Mouse (Mus musculus): Measurements from ENCODE around the gene Map3k13. TPM values are rescaled to one million over a fixed set of nuclear protein-coding genes. Genes with fewer than 3 reads are reported as not detected.
A peak's percentile ranks its signal among the peaks of the same experiment; 100 is the strongest.

The Map3k13 gene
- 5.1 and 6.2 TPM in 2 replicates for polyA plus RNA-seq (2015; fragmentation: Nextera tagmentation; extraction: Ambion mirVana)

DNA sequence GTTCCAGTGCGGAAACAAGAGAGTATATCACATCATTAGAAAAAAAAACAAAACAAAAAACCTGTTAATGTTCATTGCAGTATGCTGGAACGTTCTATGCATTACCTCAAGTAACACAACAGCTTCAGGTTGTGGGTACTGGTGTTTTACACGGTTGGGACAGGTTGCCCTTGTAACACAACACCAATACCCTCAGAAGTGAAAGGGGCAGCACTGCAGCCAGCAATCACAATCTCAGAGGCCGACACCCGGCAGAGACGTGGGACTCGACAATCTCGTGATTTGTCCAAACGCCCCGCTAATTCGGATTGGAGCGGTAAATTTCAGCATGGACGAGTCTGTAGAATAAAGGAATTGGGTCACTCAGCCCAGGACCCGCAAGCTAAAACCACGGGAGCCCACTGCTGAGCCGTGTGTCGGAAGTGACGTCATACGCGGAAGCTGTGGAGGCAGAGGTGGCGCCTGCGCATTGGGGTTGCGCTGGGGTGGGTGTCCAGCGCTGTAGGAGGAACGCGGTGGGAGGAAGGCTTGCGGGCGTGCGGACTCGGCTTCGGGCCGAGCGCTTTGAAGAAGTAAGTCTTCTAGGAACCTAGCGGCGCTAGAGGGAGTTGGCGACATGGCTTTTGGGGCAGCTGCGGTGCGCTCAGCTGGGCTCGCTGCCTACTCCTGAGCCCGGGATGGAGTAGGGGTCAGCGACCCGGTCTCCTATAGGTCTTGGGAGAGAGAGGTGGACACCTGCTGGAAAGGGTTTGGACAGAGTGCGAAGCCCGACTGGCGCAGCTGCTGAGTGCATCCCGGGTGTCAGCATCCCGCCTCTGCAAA, at the start of gene Map3k13:
TSS of gene Map3k13 (plus strand) at position 472 of the 822 bp plus-strand sequence.
- Histone ChIP-seq H3K4me2 (ENCODE audit: low read length) (peak within 1 kb of the TSS; percentile 83), H3K9me3 (ENCODE audit: control insufficient read depth, low read length) (no peaks in the 10 kb centered on the region), H3K27me3 (replicated peaks; ENCODE audit: control insufficient read depth, insufficient read depth, low read length) (no peaks in the 10 kb centered on the region), H3K36me3 (ENCODE audit: control insufficient read depth, insufficient read depth, low read length) (peaks cover under 1% of the 10 kb centered on the region; the same call in 1 of the 2 replicates), H3K4me3 (ENCODE audit: low read length) (peak within 1 kb of the TSS; percentile 97), H3K4me1 (ENCODE audit: control insufficient read depth, insufficient read depth, low read depth, low read length) (peaks cover 11% of the 10 kb centered on the region), H3K9ac (ENCODE audit: low read depth, low read length) (peak within 1 kb of the TSS; percentile 90), H3K27ac (ENCODE audit: low read depth, low read length) (peak within 1 kb of the TSS; percentile 91)
- ATAC-seq: peak; percentile 99
- WGBS: 2% methylated on average over 46 of the region's 47 CpGs

DNA sequence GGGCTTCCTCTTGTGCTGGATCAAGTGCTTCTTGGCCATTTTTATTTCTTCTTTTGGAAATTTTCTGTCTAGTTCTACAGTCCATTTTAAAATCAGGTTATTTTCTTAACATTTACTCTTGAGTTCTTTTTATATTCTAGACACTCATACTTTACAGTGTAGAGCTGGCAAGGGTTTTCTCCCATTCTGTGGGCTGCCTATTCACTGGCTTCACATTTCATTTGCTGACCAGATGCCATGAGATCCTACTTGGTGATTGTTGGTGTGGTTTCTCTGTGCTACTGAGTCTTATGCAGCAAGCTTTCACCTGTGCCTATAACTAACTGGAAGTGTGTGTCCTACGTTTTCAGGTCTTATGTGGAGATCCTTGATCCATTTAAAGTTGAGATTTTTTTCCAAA, 35.7 kb upstream of the Map3k13 start:
- Histone ChIP-seq H3K9ac (ENCODE audit: low read depth, low read length) (no peak overlapping the region), H3K4me1 (ENCODE audit: control insufficient read depth, insufficient read depth, low read depth, low read length) (no peaks in the 10 kb centered on the region), H3K4me3 (ENCODE audit: low read length) (no peak overlapping the region), H3K9me3 (ENCODE audit: control insufficient read depth, low read length) (0 out of 2 replicates have a peak, but pooled peaks cover 2% of the 10 kb centered on the region), H3K36me3 (ENCODE audit: control insufficient read depth, insufficient read depth, low read length) (peaks cover 4% of the 10 kb centered on the region; the same call in 1 of the 2 replicates), H3K4me2 (ENCODE audit: low read length) (no peak overlapping the region), H3K27me3 (replicated peaks; ENCODE audit: control insufficient read depth, insufficient read depth, low read length) (no peaks in the 10 kb centered on the region), H3K27ac (ENCODE audit: low read depth, low read length) (no peak overlapping the region)
- ATAC-seq: no peak
- WGBS: 85% methylated on average over 1 of the region's 1 CpGs

DNA sequence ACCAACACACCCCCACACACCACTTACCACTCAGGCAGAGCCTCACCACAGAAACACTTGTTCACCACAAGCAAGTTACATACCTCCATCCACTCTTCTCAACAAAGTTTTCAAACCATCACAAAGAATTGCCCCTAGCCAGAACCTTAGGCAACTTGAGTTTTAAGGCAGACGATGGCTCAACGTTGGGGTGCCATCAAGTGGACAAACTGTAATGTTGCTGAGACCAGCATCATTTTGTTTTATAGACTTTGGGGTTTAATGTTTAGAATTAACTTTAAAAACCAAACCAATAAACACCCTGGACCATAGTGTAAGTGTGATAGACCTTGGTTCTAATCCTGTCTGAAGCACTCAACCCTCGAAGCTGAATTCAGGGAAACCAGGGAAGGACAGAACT, 25.9 kb upstream of the Map3k13 start:
- WGBS: 82% methylated on average over 3 of the region's 3 CpGs

DNA sequence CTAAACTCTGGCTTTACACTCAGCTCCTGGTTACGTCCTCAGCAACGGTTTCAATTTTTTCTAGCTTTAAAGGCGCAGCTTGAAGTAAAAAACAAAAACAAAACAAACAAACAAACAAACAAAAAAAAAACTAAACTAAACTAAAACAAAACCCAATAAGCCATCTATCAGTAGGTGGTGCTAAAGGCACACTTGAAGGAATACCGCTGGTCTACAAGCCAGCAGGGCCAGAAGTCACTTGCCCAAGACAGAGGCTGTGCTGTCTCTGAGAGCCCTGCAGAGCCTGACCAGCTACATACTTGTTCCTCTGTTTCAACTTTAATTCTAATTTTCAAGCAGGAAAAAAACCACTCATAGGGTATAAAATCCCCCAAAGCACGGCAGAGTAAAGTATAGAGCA, 24.5 kb upstream of the Map3k13 start:
- Histone ChIP-seq H3K36me3 (ENCODE audit: control insufficient read depth, insufficient read depth, low read length) (no peaks in the 10 kb centered on the region), H3K4me3 (ENCODE audit: low read length) (no peak overlapping the region), H3K27me3 (replicated peaks; ENCODE audit: control insufficient read depth, insufficient read depth, low read length) (no peaks in the 10 kb centered on the region), H3K4me2 (ENCODE audit: low read length) (no peak overlapping the region), H3K9ac (ENCODE audit: low read depth, low read length) (no peak overlapping the region), H3K9me3 (ENCODE audit: control insufficient read depth, low read length) (no peaks in the 10 kb centered on the region), H3K4me1 (ENCODE audit: control insufficient read depth, insufficient read depth, low read depth, low read length) (no peaks in the 10 kb centered on the region), H3K27ac (ENCODE audit: low read depth, low read length) (no peak overlapping the region)
- WGBS: 75% methylated on average over 5 of the region's 5 CpGs
- no peak for ATAC-seq

More for the DNA sequence above, 25.9 kb upstream of the Map3k13 start:
- ATAC-seq: no peak
- no peaks in the 10 kb centered on the region for H3K9me3 ChIP-seq (ENCODE audit: control insufficient read depth, low read length)
- H3K27me3 ChIP-seq (replicated peaks; ENCODE audit: control insufficient read depth, insufficient read depth, low read length): no peaks in the 10 kb centered on the region
- no peak overlapping the region for H3K4me2 ChIP-seq (ENCODE audit: low read length)
- no peaks in the 10 kb centered on the region for H3K36me3 ChIP-seq (ENCODE audit: control insufficient read depth, insufficient read depth, low read length)
- no peak overlapping the region for H3K9ac ChIP-seq (ENCODE audit: low read depth, low read length)
- H3K27ac ChIP-seq (ENCODE audit: low read depth, low read length): no peak overlapping the region
- H3K4me3 ChIP-seq (ENCODE audit: low read length): no peak overlapping the region
- no peaks in the 10 kb centered on the region for H3K4me1 ChIP-seq (ENCODE audit: control insufficient read depth, insufficient read depth, low read depth, low read length)

DNA sequence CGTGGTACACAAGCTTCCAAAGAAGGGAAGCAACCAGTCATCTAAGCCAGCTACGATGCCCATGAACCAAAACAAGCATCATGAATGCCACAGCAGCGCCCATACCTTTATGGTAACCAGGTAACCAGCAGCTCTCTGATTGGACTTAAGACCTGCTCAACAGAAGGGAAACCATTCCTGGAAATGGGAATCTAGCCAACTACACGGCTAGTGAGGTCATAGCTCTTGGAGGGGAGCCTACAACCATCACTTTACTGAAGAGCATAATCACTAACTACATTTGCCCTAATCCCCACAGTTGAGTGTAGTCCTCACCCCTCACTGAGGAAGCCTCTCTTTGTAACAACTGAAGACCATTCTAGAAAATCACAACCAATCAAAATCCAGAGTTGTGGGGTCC, 19.4 kb upstream of the Map3k13 start:
- H3K27ac ChIP-seq (ENCODE audit: low read depth, low read length): no peak overlapping the region
- H3K4me1 ChIP-seq (ENCODE audit: control insufficient read depth, insufficient read depth, low read depth, low read length): no peaks in the 10 kb centered on the region
- no peaks in the 10 kb centered on the region for H3K27me3 ChIP-seq (replicated peaks; ENCODE audit: control insufficient read depth, insufficient read depth, low read length)
- H3K9me3 ChIP-seq (ENCODE audit: control insufficient read depth, low read length): no peaks in the 10 kb centered on the region
- H3K9ac ChIP-seq (ENCODE audit: low read depth, low read length): no peak overlapping the region
- H3K4me3 ChIP-seq (ENCODE audit: low read length): no peak overlapping the region
- H3K36me3 ChIP-seq (ENCODE audit: control insufficient read depth, insufficient read depth, low read length): no peaks in the 10 kb centered on the region
- H3K4me2 ChIP-seq (ENCODE audit: low read length): no peak overlapping the region
- no peak for ATAC-seq
- 79% methylated on average over 4 of the region's 4 CpGs for WGBS

DNA sequence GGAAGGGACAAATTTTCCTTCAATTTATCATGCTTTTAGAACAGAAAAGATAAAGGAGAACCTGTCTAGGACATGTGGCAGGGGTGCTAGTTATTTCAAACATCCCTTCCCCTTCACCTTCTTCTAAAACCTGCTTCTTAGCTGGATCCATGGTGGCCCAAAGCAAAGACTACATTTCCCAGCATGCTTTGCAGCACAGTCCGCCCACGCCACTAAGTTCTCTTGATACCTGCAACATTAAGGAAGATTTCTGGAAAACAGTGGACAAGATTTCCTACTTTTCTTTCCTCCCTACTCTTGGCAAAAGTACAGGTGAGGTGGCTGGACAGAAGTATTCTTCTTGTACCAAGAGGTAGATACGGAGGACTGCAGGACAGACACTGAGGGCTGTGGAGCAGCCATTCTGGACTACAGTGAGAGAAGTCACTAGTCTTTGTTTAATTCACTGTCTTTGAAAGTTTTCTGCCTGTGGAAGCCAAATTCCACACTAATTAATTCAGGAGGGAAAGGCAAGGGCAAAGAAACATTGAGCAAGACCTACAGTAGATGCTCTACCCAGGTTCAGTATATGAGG, 15.8 kb upstream of the Map3k13 start:
- 45% methylated on average over 3 of the region's 3 CpGs for WGBS
- Histone ChIP-seq H3K9ac (ENCODE audit: low read depth, low read length) (no peak overlapping the region), H3K27ac (ENCODE audit: low read depth, low read length) (no peak overlapping the region), H3K36me3 (ENCODE audit: control insufficient read depth, insufficient read depth, low read length) (no peaks in the 10 kb centered on the region), H3K4me1 (ENCODE audit: control insufficient read depth, insufficient read depth, low read depth, low read length) (no peaks in the 10 kb centered on the region), H3K27me3 (replicated peaks; ENCODE audit: control insufficient read depth, insufficient read depth, low read length) (no peaks in the 10 kb centered on the region), H3K4me2 (ENCODE audit: low read length) (peak overlapping the region; percentile 45), H3K4me3 (ENCODE audit: low read length) (peak overlapping the region; percentile 30), H3K9me3 (ENCODE audit: control insufficient read depth, low read length) (no peaks in the 10 kb centered on the region)
- ATAC-seq: no peak

DNA sequence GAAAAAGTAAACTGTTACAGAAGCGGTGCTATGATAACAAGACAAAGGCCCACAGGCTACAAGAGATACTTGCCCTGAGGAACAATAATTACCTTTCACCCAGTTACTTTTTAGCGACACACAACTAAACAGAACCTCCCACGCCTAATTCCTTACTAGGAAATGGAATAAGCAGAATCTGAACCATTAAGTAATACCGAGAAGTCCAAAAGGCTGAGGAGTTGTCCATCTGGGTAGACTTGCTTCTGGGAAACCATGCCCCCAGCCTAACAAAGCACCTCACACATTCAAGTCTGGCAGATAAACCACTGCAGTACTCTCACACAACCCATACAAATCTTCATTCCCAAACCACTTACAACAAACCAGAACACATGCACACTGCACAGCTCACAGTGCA, 15.0 kb upstream of the Map3k13 start:
- Histone ChIP-seq H3K9ac (ENCODE audit: low read depth, low read length) (no peak overlapping the region), H3K36me3 (ENCODE audit: control insufficient read depth, insufficient read depth, low read length) (no peaks in the 10 kb centered on the region), H3K9me3 (ENCODE audit: control insufficient read depth, low read length) (no peaks in the 10 kb centered on the region), H3K4me3 (ENCODE audit: low read length) (no peak overlapping the region), H3K27ac (ENCODE audit: low read depth, low read length) (no peak overlapping the region), H3K27me3 (replicated peaks; ENCODE audit: control insufficient read depth, insufficient read depth, low read length) (no peaks in the 10 kb centered on the region), H3K4me1 (ENCODE audit: control insufficient read depth, insufficient read depth, low read depth, low read length) (no peaks in the 10 kb centered on the region), H3K4me2 (ENCODE audit: low read length) (no peak overlapping the region)
- 90% methylated on average over 4 of the region's 4 CpGs for WGBS
- ATAC-seq: no peak

DNA sequence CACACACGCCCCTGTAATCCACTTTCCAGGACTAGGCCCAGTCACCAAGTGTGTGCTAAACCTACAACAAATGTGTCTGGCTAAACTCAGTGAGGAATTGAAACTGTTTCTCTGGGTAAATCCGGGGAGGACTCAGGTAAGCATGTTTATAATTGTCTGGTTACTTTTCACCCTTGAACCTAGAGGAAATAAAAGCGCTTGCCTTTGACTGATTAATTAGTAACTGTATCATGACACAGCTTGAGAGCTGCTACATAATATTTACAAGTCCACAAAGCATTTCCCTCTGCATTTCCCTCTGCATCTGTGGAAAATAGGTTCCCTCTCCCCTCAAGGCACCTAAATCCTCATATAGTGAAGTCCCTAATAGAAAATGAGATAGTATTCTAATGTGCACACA, 12.9 kb upstream of the Map3k13 start:
- no peak overlapping the region for H3K4me2 ChIP-seq (ENCODE audit: low read length)
- H3K4me3 ChIP-seq (ENCODE audit: low read length): no peak overlapping the region
- H3K27ac ChIP-seq (ENCODE audit: low read depth, low read length): no peak overlapping the region
- no peaks in the 10 kb centered on the region for H3K36me3 ChIP-seq (ENCODE audit: control insufficient read depth, insufficient read depth, low read length)
- no peak overlapping the region for H3K9ac ChIP-seq (ENCODE audit: low read depth, low read length)
- no peaks in the 10 kb centered on the region for H3K4me1 ChIP-seq (ENCODE audit: control insufficient read depth, insufficient read depth, low read depth, low read length)
- no peaks in the 10 kb centered on the region for H3K9me3 ChIP-seq (ENCODE audit: control insufficient read depth, low read length)
- H3K27me3 ChIP-seq (replicated peaks; ENCODE audit: control insufficient read depth, insufficient read depth, low read length): no peaks in the 10 kb centered on the region
- WGBS: 78% methylated on average over 3 of the region's 3 CpGs
- ATAC-seq: no peak

DNA sequence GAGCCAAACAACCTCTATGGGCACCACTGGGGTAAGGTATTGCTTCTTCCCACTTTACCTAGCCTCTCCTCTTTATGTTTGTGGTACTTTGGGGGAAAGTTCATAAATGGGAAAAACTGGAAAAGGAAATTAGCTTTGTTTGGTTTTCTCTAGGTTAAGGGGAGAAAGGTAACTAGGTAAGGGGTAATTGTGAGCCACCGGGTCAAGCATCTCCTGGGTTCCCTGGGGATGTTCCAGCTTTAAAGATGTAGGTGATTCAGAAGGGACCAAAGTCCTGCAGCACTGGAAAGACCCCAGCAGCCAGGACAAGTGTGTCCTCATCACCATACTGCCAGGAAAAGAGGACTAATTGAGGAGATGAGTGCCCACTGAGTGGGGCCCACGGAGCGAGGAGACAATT, 12.3 kb upstream of the Map3k13 start:
- WGBS: 78% methylated on average over 3 of the region's 3 CpGs
- no peaks in the 10 kb centered on the region for H3K27me3 ChIP-seq (replicated peaks; ENCODE audit: control insufficient read depth, insufficient read depth, low read length)
- no peak overlapping the region for H3K4me2 ChIP-seq (ENCODE audit: low read length)
- ATAC-seq: no peak
- no peak overlapping the region for H3K4me3 ChIP-seq (ENCODE audit: low read length)
- H3K27ac ChIP-seq (ENCODE audit: low read depth, low read length): no peak overlapping the region
- no peaks in the 10 kb centered on the region for H3K4me1 ChIP-seq (ENCODE audit: control insufficient read depth, insufficient read depth, low read depth, low read length)
- no peak overlapping the region for H3K9ac ChIP-seq (ENCODE audit: low read depth, low read length)
- H3K36me3 ChIP-seq (ENCODE audit: control insufficient read depth, insufficient read depth, low read length): no peaks in the 10 kb centered on the region
- no peaks in the 10 kb centered on the region for H3K9me3 ChIP-seq (ENCODE audit: control insufficient read depth, low read length)

All from hindbrain, embryonic 16.5 days (tissue).